Mouse (Mus musculus): Measurements from ENCODE around the gene Fibp. TPM values are rescaled to one million over a fixed set of nuclear protein-coding genes. Genes with fewer than 3 reads are reported as not detected.

Fibp gene
- polyA plus RNA-seq (2015; fragmentation: Nextera tagmentation; extraction: Ambion mirVana), result 116 and 130 TPM in 2 replicates

- Histone ChIP-seq H3K4me1 (replicated peaks; ENCODE audit: control insufficient read depth, insufficient read depth, low read length) (peaks cover 4% of the 10 kb centered on the region; the same call in 1 of the 2 replicates), H3K9me3 (ENCODE audit: control insufficient read depth) (no peaks in the 10 kb centered on the region), H3K27me3 (replicated peaks; ENCODE audit: control insufficient read depth, insufficient read depth, low read length) (no peaks in the 10 kb centered on the region), H3K9ac (ENCODE audit: low read depth, low read length) (peak within 1 kb of the TSS; percentile 78), H3K27ac (ENCODE audit: low read depth, low read length) (peak within 1 kb of the TSS; percentile 46; the same call in 1 of the 2 replicates), H3K36me3 (ENCODE audit: control insufficient read depth, insufficient read depth) (peaks cover 29% of the 10 kb centered on the region), H3K4me3 (ENCODE audit: low read depth, low read length) (peak within 1 kb of the TSS; percentile 80), H3K4me2 (replicated peaks; ENCODE audit: low read depth) (peak within 1 kb of the TSS; percentile 88)
- WGBS, result 0% methylated on average over 32 of the region's 32 CpGs
- TF ChIP-seq CTCF (IDR thresholded peaks at IDR 0.05; ENCODE audit: low read depth), result no peak
- ATAC-seq, result peak; percentile 69
Observed at GRCm38 (mm10) chr19:5460465-5460911, at the start of gene Fibp. Fibp (plus strand) TSS chr19:5460615.

DNA sequence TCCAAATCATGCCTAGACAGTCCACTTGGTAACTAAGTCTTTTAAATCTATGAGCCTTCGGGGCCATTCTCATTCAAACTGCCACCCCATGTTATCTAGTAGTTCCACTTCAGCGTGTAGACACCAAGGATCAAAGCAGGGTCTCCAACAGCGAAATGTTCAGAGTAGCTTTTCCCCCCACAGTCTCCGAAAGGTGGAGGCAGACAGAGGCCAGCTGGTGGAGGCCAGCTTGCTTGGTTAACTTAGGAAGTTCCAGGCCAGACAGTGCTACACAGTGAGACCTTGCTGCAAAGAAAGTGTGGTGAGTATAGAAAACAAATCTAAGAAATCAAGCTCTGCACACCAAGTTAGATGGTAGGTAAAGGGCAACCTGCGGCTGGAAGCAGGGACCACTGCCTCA is 49.8 kb upstream of the Fibp start:
- H3K9ac ChIP-seq (ENCODE audit: low read depth, low read length), result no peak overlapping the region
- H3K36me3 ChIP-seq (ENCODE audit: control insufficient read depth, insufficient read depth), result no peaks in the 10 kb centered on the region
- no peak overlapping the region for H3K4me2 ChIP-seq (replicated peaks; ENCODE audit: low read depth)
- no peaks in the 10 kb centered on the region for H3K9me3 ChIP-seq (ENCODE audit: control insufficient read depth)
- H3K27me3 ChIP-seq (replicated peaks; ENCODE audit: control insufficient read depth, insufficient read depth, low read length), result no peaks in the 10 kb centered on the region
- no peak overlapping the region for H3K4me3 ChIP-seq (ENCODE audit: low read depth, low read length)
- no peaks in the 10 kb centered on the region for H3K4me1 ChIP-seq (replicated peaks; ENCODE audit: control insufficient read depth, insufficient read depth, low read length)
- 88% methylated on average over 5 of the region's 5 CpGs for WGBS
- ATAC-seq, result no peak
- no peak for TF ChIP-seq CTCF (IDR thresholded peaks at IDR 0.05; ENCODE audit: low read depth)
- H3K27ac ChIP-seq (ENCODE audit: low read depth, low read length), result no peak overlapping the region

DNA sequence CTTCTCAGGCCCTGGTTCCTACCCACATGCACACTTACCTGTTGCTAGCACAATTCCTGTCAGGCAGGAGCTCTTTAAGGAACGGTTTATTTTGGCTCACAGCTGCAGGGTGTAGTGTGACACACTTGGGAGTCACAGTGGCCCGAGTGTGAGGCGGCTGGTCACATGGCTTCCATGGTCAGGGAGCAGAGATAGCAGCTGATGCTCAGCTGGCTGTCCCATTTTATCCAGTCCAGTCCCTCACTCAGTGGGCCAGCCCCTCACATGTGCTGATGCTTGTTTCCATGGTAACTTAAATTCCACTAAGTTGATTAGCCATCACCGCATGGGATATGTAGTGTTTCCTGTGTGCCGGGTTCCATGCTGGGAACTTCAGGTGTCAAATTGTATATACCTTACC is 48.5 kb upstream of the Fibp start:
- Histone ChIP-seq H3K9ac (ENCODE audit: low read depth, low read length) (no peak overlapping the region), H3K9me3 (ENCODE audit: control insufficient read depth) (no peaks in the 10 kb centered on the region), H3K4me3 (ENCODE audit: low read depth, low read length) (no peak overlapping the region), H3K4me2 (replicated peaks; ENCODE audit: low read depth) (no peak overlapping the region), H3K27me3 (replicated peaks; ENCODE audit: control insufficient read depth, insufficient read depth, low read length) (no peaks in the 10 kb centered on the region), H3K36me3 (ENCODE audit: control insufficient read depth, insufficient read depth) (no peaks in the 10 kb centered on the region), H3K27ac (ENCODE audit: low read depth, low read length) (no peak overlapping the region), H3K4me1 (replicated peaks; ENCODE audit: control insufficient read depth, insufficient read depth, low read length) (no peaks in the 10 kb centered on the region)
- TF ChIP-seq CTCF (IDR thresholded peaks at IDR 0.05; ENCODE audit: low read depth), result no peak
- ATAC-seq, result no peak
- 72% methylated on average over 5 of the region's 5 CpGs for WGBS

DNA sequence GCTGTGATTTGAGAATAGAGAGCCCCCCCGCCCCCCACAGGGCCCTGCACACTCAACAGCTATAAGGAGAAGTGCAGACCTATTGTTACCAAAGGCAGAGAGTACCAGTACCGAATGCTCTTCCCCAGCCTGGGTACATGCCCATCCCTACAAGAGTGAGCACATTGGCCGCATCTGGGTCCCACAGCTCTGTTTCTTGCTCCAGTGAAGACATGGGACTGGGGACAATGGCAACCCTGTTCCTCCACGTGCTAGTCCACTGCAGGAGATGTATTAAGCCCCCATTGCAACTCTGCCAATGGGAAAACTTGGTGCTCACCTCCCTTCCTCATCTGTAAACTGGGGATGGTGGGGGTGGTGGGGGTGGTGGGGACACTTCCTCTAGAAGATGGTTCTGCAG is 46.6 kb upstream of the Fibp start:
- no peak overlapping the region for H3K27ac ChIP-seq (ENCODE audit: low read depth, low read length)
- no peak for ATAC-seq
- no peaks in the 10 kb centered on the region for H3K27me3 ChIP-seq (replicated peaks; ENCODE audit: control insufficient read depth, insufficient read depth, low read length)
- no peaks in the 10 kb centered on the region for H3K9me3 ChIP-seq (ENCODE audit: control insufficient read depth)
- no peak overlapping the region for H3K4me2 ChIP-seq (replicated peaks; ENCODE audit: low read depth)
- H3K36me3 ChIP-seq (ENCODE audit: control insufficient read depth, insufficient read depth), result 0 out of 2 replicates have a peak, but pooled peaks cover 9% of the 10 kb centered on the region
- H3K4me1 ChIP-seq (replicated peaks; ENCODE audit: control insufficient read depth, insufficient read depth, low read length), result no peaks in the 10 kb centered on the region
- TF ChIP-seq CTCF (IDR thresholded peaks at IDR 0.05; ENCODE audit: low read depth), result no peak
- WGBS, result 81% methylated on average over 4 of the region's 4 CpGs
- no peak overlapping the region for H3K4me3 ChIP-seq (ENCODE audit: low read depth, low read length)
- H3K9ac ChIP-seq (ENCODE audit: low read depth, low read length), result no peak overlapping the region

GRCm38 (mm10) chr19:5414534-5414957 is 45.9 kb upstream of the Fibp start:
- TF ChIP-seq CTCF (IDR thresholded peaks at IDR 0.05; ENCODE audit: low read depth), result no peak
- Histone ChIP-seq H3K4me2 (replicated peaks; ENCODE audit: low read depth) (no peak overlapping the region), H3K27me3 (replicated peaks; ENCODE audit: control insufficient read depth, insufficient read depth, low read length) (no peaks in the 10 kb centered on the region), H3K9ac (ENCODE audit: low read depth, low read length) (no peak overlapping the region), H3K27ac (ENCODE audit: low read depth, low read length) (no peak overlapping the region), H3K36me3 (ENCODE audit: control insufficient read depth, insufficient read depth) (peaks cover 11% of the 10 kb centered on the region; the same call in 1 of the 2 replicates), H3K4me1 (replicated peaks; ENCODE audit: control insufficient read depth, insufficient read depth, low read length) (no peaks in the 10 kb centered on the region), H3K9me3 (ENCODE audit: control insufficient read depth) (no peaks in the 10 kb centered on the region), H3K4me3 (ENCODE audit: low read depth, low read length) (no peak overlapping the region)
- WGBS, result 74% methylated on average over 2 of the region's 2 CpGs
- no peak for ATAC-seq

GRCm38 (mm10) chr19:5418750-5419466 is 41.5 kb upstream of the Fibp start:
- Histone ChIP-seq H3K4me3 (ENCODE audit: low read depth, low read length) (no peak overlapping the region), H3K27ac (ENCODE audit: low read depth, low read length) (no peak overlapping the region), H3K9me3 (ENCODE audit: control insufficient read depth) (no peaks in the 10 kb centered on the region), H3K9ac (ENCODE audit: low read depth, low read length) (no peak overlapping the region), H3K36me3 (ENCODE audit: control insufficient read depth, insufficient read depth) (peaks cover 41% of the 10 kb centered on the region), H3K4me2 (replicated peaks; ENCODE audit: low read depth) (no peak overlapping the region), H3K27me3 (replicated peaks; ENCODE audit: control insufficient read depth, insufficient read depth, low read length) (no peaks in the 10 kb centered on the region), H3K4me1 (replicated peaks; ENCODE audit: control insufficient read depth, insufficient read depth, low read length) (no peaks in the 10 kb centered on the region)
- WGBS, result 95% methylated on average over 8 of the region's 8 CpGs
- no peak for TF ChIP-seq CTCF (IDR thresholded peaks at IDR 0.05; ENCODE audit: low read depth)
- ATAC-seq, result no peak

All from intestine, postnatal 0 days (tissue).